Mouse (Mus musculus): ENCODE measurements around the gene Tmem63c. TPM values are rescaled to one million over a fixed set of nuclear protein-coding genes. Genes with fewer than 3 reads are reported as not detected.

Tmem63c gene
- polyA plus RNA-seq, 1 experiment from 2014 or later, result 13.8 TPM

DNA sequence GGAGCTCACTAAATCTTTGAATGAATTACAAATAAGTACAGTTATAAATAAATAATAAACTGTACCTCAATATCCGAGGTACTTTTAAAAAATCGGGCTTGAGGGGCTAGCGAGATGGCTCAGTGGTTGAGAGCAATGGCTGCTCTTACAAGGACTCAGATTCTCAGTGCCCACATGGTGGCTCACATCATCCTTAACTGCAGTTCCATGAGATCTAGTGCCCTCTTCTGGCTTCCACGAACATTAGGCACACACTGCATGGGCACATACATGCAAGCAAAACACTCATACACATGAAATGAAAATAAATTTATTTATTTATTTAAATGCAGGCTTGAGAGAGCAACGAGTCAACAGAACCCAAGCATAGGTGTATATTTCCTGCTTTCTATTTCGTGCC lies 25.2 kb upstream of the Tmem63c start:
- 87% methylated on average over 6 of the region's 6 CpGs for WGBS
- H3K4me2 ChIP-seq (replicated peaks), result no peak overlapping the region
- H3K36me3 ChIP-seq (replicated peaks; ENCODE audit: control insufficient read depth, insufficient read depth), result no peaks in the 10 kb centered on the region
- H3K9ac ChIP-seq, result no peak overlapping the region
- no peak overlapping the region for H3K4me3 ChIP-seq (replicated peaks; ENCODE audit: low read length)
- H3K27me3 ChIP-seq (ENCODE audit: control insufficient read depth, insufficient read depth, low read length), result peaks cover 5% of the 10 kb centered on the region
- DNase-seq (ENCODE audit: low spot score) (no peak), ATAC-seq (ENCODE audit: low FRiP score) (no peak)
- H3K27ac ChIP-seq, result no peak overlapping the region
- no peaks in the 10 kb centered on the region for H3K9me3 ChIP-seq (ENCODE audit: control insufficient read depth, low read length)
- peaks cover 18% of the 10 kb centered on the region; the same call in 1 of the 2 replicates for H3K4me1 ChIP-seq (replicated peaks; ENCODE audit: control insufficient read depth, insufficient read depth, low read length)

DNA sequence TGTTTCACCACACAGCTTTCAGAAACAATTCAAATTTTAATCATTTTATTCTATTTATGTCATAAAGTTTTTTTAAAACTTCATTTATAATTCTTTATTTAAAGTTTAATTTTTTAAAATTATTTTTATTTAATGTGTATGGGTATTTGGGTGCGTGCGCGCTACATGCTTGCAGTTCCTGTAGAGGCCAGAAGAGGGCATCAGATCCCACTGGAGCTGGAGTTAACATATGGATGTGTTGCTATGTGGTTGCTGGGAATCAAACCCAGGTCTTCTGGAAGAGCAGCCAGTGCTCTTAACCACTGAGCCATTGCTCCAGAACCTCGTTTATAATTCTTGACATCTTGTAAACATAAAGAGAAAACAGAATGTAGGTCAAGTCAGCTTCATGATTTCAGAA lies 22.4 kb upstream of the Tmem63c start:
- Histone ChIP-seq H3K9me3 (ENCODE audit: control insufficient read depth, low read length) (no peaks in the 10 kb centered on the region), H3K27ac (no peak overlapping the region), H3K36me3 (replicated peaks; ENCODE audit: control insufficient read depth, insufficient read depth) (no peaks in the 10 kb centered on the region), H3K9ac (no peak overlapping the region), H3K27me3 (ENCODE audit: control insufficient read depth, insufficient read depth, low read length) (no peaks in the 10 kb centered on the region), H3K4me3 (replicated peaks; ENCODE audit: low read length) (no peak overlapping the region), H3K4me2 (replicated peaks) (no peak overlapping the region), H3K4me1 (replicated peaks; ENCODE audit: control insufficient read depth, insufficient read depth, low read length) (peaks cover 11% of the 10 kb centered on the region; the same call in 1 of the 2 replicates)
- WGBS, result 90% methylated on average over 4 of the region's 4 CpGs
- no peak for DNase-seq (ENCODE audit: low spot score)
- ATAC-seq (ENCODE audit: low FRiP score), result no peak

DNA sequence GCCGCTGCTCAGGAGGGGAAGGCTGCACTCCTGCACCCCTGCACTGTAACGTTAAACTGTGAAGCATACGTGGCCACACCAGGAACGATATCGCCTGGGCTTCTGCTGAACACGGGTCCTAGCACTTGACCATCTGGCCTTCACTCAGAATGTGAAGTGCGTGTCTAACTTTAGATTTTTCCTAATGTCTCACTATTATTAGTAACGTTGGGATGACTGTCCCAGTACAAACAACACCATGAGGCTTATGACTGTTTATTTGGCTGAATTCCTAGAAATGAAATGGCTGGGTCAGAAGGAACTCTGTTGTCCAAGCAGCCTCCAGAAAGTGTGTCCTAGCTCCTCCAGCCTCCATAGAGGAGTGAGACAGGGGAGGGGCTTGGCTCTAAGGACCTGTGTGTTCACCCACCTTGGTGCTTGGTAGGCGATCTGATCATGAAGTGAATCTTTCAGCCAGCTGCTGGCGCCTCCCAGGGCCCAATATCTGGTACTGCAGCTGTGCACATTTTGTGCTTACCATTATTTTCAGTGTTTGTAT lies 21.8 kb upstream of the Tmem63c start:
- Histone ChIP-seq H3K4me3 (replicated peaks; ENCODE audit: low read length) (no peak overlapping the region), H3K4me2 (replicated peaks) (no peak overlapping the region), H3K9ac (no peak overlapping the region), H3K4me1 (replicated peaks; ENCODE audit: control insufficient read depth, insufficient read depth, low read length) (peaks cover 7% of the 10 kb centered on the region; the same call in 1 of the 2 replicates), H3K27me3 (ENCODE audit: control insufficient read depth, insufficient read depth, low read length) (no peaks in the 10 kb centered on the region), H3K36me3 (replicated peaks; ENCODE audit: control insufficient read depth, insufficient read depth) (no peaks in the 10 kb centered on the region), H3K27ac (no peak overlapping the region), H3K9me3 (ENCODE audit: control insufficient read depth, low read length) (no peaks in the 10 kb centered on the region)
- ATAC-seq (ENCODE audit: low FRiP score) (no peak), DNase-seq (ENCODE audit: low spot score) (no peak)
- 81% methylated on average over 10 of the region's 10 CpGs for WGBS

DNA sequence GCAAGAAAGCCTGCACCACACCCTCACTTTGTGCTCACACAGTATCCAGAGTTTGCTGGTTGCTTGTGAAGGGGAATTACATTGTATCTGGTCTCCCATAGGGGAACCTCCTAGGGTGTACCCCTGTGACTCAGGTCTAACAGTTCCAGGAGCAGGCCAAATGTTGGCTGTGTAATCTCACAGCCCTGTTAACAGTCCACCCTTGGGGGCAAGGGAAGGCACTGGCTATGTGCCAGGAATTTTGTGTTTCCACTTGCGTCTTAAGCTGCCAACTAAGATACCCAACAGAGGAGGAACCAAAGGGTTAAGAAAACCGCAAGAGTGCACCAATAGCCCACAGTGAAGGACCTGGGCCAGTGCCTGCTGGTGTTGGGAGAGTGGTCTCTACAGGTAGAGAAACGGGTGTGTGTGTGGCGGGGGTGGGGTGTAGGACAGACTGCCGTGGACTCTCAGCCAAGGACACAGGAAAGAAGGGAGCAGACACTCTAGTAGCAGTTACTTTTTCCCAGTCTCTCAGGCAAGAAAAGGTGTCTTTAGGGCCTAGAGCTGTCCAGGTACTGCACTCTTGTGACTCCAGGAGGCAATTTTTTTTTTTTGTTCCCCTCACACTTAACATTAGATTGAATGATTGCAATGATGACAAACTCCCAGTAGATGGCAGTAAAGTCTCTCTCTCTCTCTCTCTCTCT lies 20.8 kb upstream of the Tmem63c start:
- peak; percentile 26; the same call in 1 of the 2 replicates for ATAC-seq (ENCODE audit: low FRiP score)
- H3K36me3 ChIP-seq (replicated peaks; ENCODE audit: control insufficient read depth, insufficient read depth), result no peaks in the 10 kb centered on the region
- 54% methylated on average over 5 of the region's 5 CpGs for WGBS
- H3K9ac ChIP-seq, result no peak overlapping the region
- H3K27ac ChIP-seq, result no peak overlapping the region
- H3K27me3 ChIP-seq (ENCODE audit: control insufficient read depth, insufficient read depth, low read length), result no peaks in the 10 kb centered on the region
- DNase-seq (ENCODE audit: low spot score), result peak; percentile 78
- H3K4me2 ChIP-seq (replicated peaks), result no peak overlapping the region
- H3K4me1 ChIP-seq (replicated peaks; ENCODE audit: control insufficient read depth, insufficient read depth, low read length), result 0 out of 2 replicates have a peak, but pooled peaks cover 5% of the 10 kb centered on the region
- H3K4me3 ChIP-seq (replicated peaks; ENCODE audit: low read length), result no peak overlapping the region
- H3K9me3 ChIP-seq (ENCODE audit: control insufficient read depth, low read length), result no peaks in the 10 kb centered on the region

DNA sequence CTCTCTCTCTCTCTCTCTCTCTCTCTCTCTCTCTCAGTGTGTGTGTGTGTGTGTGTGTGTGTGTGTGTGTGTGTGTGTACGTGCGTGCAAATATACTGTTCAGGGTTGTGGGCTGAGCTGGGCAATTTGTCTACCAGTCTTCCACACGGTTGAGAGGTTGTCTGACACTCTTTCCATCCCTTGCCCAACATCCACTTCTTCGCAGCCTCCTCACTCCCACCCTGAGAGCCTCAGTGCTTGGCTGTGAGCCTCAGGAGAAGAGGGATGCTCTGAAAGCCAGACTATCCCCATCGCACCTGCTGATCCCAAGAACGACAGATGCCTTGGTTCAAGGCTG lies 20.3 kb upstream of the Tmem63c start:
- H3K27me3 ChIP-seq (ENCODE audit: control insufficient read depth, insufficient read depth, low read length), result no peaks in the 10 kb centered on the region
- H3K36me3 ChIP-seq (replicated peaks; ENCODE audit: control insufficient read depth, insufficient read depth), result no peaks in the 10 kb centered on the region
- no peak overlapping the region for H3K27ac ChIP-seq
- H3K4me2 ChIP-seq (replicated peaks), result no peak overlapping the region
- H3K9me3 ChIP-seq (ENCODE audit: control insufficient read depth, low read length), result no peaks in the 10 kb centered on the region
- DNase-seq (ENCODE audit: low spot score) (no peak), ATAC-seq (ENCODE audit: low FRiP score) (peak; percentile 48; the same call in 1 of the 2 replicates)
- H3K4me1 ChIP-seq (replicated peaks; ENCODE audit: control insufficient read depth, insufficient read depth, low read length), result 0 out of 2 replicates have a peak, but pooled peaks cover 5% of the 10 kb centered on the region
- no peak overlapping the region for H3K4me3 ChIP-seq (replicated peaks; ENCODE audit: low read length)
- 33% methylated on average over 6 of the region's 6 CpGs for WGBS
- no peak overlapping the region for H3K9ac ChIP-seq

DNA sequence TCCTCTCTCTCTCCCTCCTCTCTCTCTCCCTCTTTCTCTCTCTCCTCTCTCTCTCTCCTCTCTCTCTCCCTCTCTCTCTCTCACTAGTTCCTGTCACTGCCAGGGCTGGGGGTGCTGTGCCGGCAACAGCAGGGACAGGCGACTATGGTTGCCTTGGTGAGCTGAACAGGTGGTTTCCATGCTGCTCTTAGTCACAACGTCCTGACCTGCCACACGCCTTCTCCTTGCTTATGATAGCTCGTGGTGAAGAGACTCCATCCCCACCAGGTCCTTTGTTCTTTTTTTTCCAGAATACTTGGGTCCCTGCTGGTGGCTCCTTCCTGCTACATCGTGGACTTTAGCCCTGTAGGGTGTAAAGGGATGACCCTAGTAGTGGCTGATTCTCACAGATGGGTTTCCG lies 18.9 kb upstream of the Tmem63c start:
- no peak for ATAC-seq (ENCODE audit: low FRiP score)
- DNase-seq (ENCODE audit: low spot score), result no peak
- H3K4me2 ChIP-seq (replicated peaks), result no peak overlapping the region
- H3K27me3 ChIP-seq (ENCODE audit: control insufficient read depth, insufficient read depth, low read length), result no peaks in the 10 kb centered on the region
- H3K9me3 ChIP-seq (ENCODE audit: control insufficient read depth, low read length), result no peaks in the 10 kb centered on the region
- 57% methylated on average over 7 of the region's 7 CpGs for WGBS
- no peak overlapping the region for H3K4me3 ChIP-seq (replicated peaks; ENCODE audit: low read length)
- H3K4me1 ChIP-seq (replicated peaks; ENCODE audit: control insufficient read depth, insufficient read depth, low read length), result 0 out of 2 replicates have a peak, but pooled peaks cover 5% of the 10 kb centered on the region
- H3K27ac ChIP-seq, result no peak overlapping the region
- no peak overlapping the region for H3K9ac ChIP-seq
- no peaks in the 10 kb centered on the region for H3K36me3 ChIP-seq (replicated peaks; ENCODE audit: control insufficient read depth, insufficient read depth)

DNA sequence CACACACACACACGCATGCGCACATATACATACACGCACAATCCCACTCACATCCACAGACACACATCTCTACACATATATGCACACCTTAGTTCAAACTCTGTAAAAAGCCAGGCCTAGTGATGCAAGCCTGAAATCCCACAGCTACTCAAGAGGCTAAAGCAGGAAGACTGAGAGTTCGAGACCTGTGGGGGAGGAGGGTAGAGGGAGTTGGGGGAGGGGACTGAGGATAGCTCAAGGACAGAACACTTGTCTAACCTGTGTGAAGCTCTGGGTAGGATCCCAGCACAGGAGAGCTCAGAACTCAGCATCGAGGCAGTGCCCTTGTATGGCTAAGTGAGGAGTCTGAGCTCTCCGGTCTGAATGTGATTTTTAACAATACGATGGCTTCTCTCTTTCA lies 18.3 kb upstream of the Tmem63c start:
- Histone ChIP-seq H3K4me3 (replicated peaks; ENCODE audit: low read length) (no peak overlapping the region), H3K36me3 (replicated peaks; ENCODE audit: control insufficient read depth, insufficient read depth) (no peaks in the 10 kb centered on the region), H3K27ac (no peak overlapping the region), H3K9me3 (ENCODE audit: control insufficient read depth, low read length) (no peaks in the 10 kb centered on the region), H3K27me3 (ENCODE audit: control insufficient read depth, insufficient read depth, low read length) (no peaks in the 10 kb centered on the region), H3K9ac (no peak overlapping the region), H3K4me1 (replicated peaks; ENCODE audit: control insufficient read depth, insufficient read depth, low read length) (0 out of 2 replicates have a peak, but pooled peaks cover 5% of the 10 kb centered on the region), H3K4me2 (replicated peaks) (no peak overlapping the region)
- no peak for DNase-seq (ENCODE audit: low spot score)
- 76% methylated on average over 7 of the region's 7 CpGs for WGBS
- ATAC-seq (ENCODE audit: low FRiP score), result no peak

DNA sequence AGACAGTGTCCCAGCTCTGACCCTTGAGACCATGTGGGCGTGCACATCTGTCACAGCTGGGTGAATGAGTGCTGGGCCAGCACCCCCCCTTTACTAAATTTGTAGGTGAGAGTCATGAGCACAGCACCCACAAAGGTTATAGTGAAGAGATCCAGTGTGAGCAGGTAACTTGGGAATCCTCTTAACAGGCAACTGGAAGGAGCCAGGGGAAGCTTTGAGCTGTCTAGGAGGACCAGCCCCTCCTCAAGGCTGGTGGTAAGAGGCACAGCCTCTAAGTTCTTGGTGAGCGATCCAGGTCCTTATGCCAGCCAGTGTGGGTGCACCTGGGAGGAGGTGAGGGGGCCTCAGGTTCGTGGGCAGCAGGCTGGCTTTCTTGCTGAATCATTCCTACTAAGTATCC lies 17.5 kb upstream of the Tmem63c start:
- no peak overlapping the region for H3K4me3 ChIP-seq (replicated peaks; ENCODE audit: low read length)
- H3K4me1 ChIP-seq (replicated peaks; ENCODE audit: control insufficient read depth, insufficient read depth, low read length), result 0 out of 2 replicates have a peak, but pooled peaks cover 5% of the 10 kb centered on the region
- H3K27ac ChIP-seq, result no peak overlapping the region
- no peak overlapping the region for H3K4me2 ChIP-seq (replicated peaks)
- no peak overlapping the region for H3K9ac ChIP-seq
- no peaks in the 10 kb centered on the region for H3K9me3 ChIP-seq (ENCODE audit: control insufficient read depth, low read length)
- H3K27me3 ChIP-seq (ENCODE audit: control insufficient read depth, insufficient read depth, low read length), result no peaks in the 10 kb centered on the region
- ATAC-seq (ENCODE audit: low FRiP score) (no peak), DNase-seq (ENCODE audit: low spot score) (no peak)
- no peaks in the 10 kb centered on the region for H3K36me3 ChIP-seq (replicated peaks; ENCODE audit: control insufficient read depth, insufficient read depth)
- WGBS, result 53% methylated on average over 3 of the region's 3 CpGs

DNA sequence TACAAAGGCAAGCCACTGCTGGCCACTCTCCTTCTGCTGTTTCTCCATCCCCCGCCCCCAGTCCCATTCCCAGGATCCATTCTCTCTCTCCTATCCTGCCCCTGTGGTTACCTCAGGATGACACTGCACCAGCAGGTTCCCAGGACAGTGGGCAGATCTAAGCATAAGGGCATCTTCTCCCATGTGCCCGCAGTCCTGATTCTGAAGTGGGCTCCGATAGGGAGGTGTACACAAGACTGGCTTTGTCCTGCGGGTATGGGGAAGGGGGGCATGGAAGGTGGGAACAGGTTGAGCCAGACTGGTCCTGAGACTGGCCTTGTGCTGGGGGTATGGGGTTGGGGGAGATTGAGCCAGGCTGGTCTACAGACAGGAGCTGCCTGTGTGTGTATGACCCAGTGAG lies 16.5 kb upstream of the Tmem63c start:
- ATAC-seq (ENCODE audit: low FRiP score), result no peak
- H3K4me3 ChIP-seq (replicated peaks; ENCODE audit: low read length), result no peak overlapping the region
- H3K9ac ChIP-seq, result no peak overlapping the region
- no peak overlapping the region for H3K4me2 ChIP-seq (replicated peaks)
- no peak overlapping the region for H3K27ac ChIP-seq
- H3K4me1 ChIP-seq (replicated peaks; ENCODE audit: control insufficient read depth, insufficient read depth, low read length), result 0 out of 2 replicates have a peak, but pooled peaks cover 5% of the 10 kb centered on the region
- H3K9me3 ChIP-seq (ENCODE audit: control insufficient read depth, low read length), result no peaks in the 10 kb centered on the region
- no peaks in the 10 kb centered on the region for H3K27me3 ChIP-seq (ENCODE audit: control insufficient read depth, insufficient read depth, low read length)
- no peaks in the 10 kb centered on the region for H3K36me3 ChIP-seq (replicated peaks; ENCODE audit: control insufficient read depth, insufficient read depth)
- no peak for DNase-seq (ENCODE audit: low spot score)
- 91% methylated on average over 4 of the region's 4 CpGs for WGBS
